Mouse (Mus musculus) ES-Bruce4 (cell line): ENCODE results near the gene Slc43a2. TPM values are rescaled to one million over a fixed set of nuclear protein-coding genes. Genes with fewer than 3 reads are reported as not detected.
A peak's percentile ranks its signal among the peaks of the same experiment; 100 is the strongest.

Experiments used
- H3K27ac ChIP-seq: 2 replicates; pipeline ENCODE4 v1.5.1; 2012; ENCODE audit warnings: low read length, inconsistent platforms; ENCODE audit not compliant: insufficient read depth
- H3K27me3 ChIP-seq: 2 replicates; pipeline ENCODE4 v1.6.1; 2012; ENCODE audit warnings: mild to moderate bottlenecking, low read length, inconsistent platforms; ENCODE audit not compliant: control insufficient read depth, poor library complexity, insufficient read depth, severe bottlenecking
- H3K36me3 ChIP-seq: 2 replicates; pipeline ENCODE4 v1.6.1; 2012; ENCODE audit warnings: inconsistent platforms, mild to moderate bottlenecking, low read length, moderate library complexity; ENCODE audit not compliant: control insufficient read depth, poor library complexity, insufficient read depth, severe bottlenecking
- H3K4me1 ChIP-seq: one replicate; pipeline ENCODE4 v1.8.1; 2011; ENCODE audit warnings: low read length; ENCODE audit not compliant: control insufficient read depth, insufficient read depth
- H3K4me3 ChIP-seq: 2 replicates; pipeline ENCODE4 v1.5.1; 2011; ENCODE audit warnings: low read depth, mild to moderate bottlenecking, low read length
- H3K9ac ChIP-seq: 2 replicates; pipeline ENCODE4 v1.6.1; 2012; ENCODE audit warnings: low read depth, mild to moderate bottlenecking, inconsistent platforms; ENCODE audit not compliant: poor library complexity, severe bottlenecking
- H3K9me3 ChIP-seq: replicated peaks from 2 replicates; pipeline ENCODE4 v1.6.1; 2012; ENCODE audit warnings: mild to moderate bottlenecking, low read length, inconsistent platforms; ENCODE audit not compliant: control insufficient read depth, poor library complexity, insufficient read depth, severe bottlenecking
- CTCF ChIP-seq: IDR thresholded peaks from one replicate; pipeline ENCODE4 v1.8.1; 2011; ENCODE audit warnings: low read depth, low read length
- EP300 ChIP-seq: IDR thresholded peaks from 2 replicates; pipeline ENCODE4 v1.6.1; 2011; ENCODE audit warnings: low read depth, low read length; ENCODE audit not compliant: insufficient read depth
- POLR2A ChIP-seq: IDR thresholded peaks from one replicate; pipeline ENCODE4 v1.8.1; 2011; ENCODE audit warnings: low read length; ENCODE audit not compliant: insufficient read depth
- polyA plus RNA-seq: library from polyadenylated mRNA; stranded (reverse); fragments of >200 nt; gene quantifications from 2 replicates; pipeline ENCODE4 v1.2.4, GENCODE M21; 2011; ENCODE audit warnings: low read depth; ENCODE audit not compliant: missing spikeins, insufficient read depth, insufficient read length

Slc43a2 gene
- polyA plus RNA-seq, 1 experiment, result 11.3 TPM

DNA sequence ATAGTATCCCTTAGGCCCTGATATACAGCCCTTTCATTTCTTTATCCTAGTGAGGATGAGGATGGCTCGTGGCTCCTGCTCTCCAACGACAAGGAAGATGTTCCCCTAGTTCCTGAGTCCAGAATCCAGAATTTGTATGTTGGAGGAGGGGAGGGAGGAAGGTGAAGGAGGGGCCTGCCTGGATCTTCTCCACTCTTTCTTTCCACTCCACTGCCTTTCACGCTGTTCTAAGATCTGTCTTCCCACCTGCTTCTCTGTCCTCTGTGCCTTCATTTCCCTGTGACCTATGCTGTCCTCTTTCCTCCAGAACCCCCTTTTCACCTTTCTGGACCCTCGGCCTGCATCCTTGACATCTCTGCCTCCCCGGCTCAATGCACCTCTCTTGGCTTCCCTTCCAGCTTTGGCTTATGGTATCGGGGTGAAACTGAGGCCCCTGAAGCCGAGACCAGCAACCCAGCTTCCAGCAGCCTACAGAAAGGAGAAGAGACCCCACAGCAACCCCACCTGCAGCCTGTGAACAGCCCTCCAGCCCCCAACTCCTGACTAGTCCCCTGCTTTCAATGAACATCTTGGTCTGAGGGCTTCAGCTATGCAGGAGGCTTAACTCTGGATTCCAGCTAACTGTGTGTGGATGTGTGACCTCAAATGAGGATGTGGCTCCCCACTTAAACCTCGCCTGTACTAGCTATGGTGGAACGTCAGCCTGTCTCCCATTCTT is 19.0 kb upstream of the Slc43a2 start:
- no peaks in the 10 kb centered on the region for H3K4me1 ChIP-seq
- H3K4me3 ChIP-seq, result no peak overlapping the region
- no peaks in the 10 kb centered on the region for H3K9me3 ChIP-seq
- H3K27me3 ChIP-seq, result no peaks in the 10 kb centered on the region
- no peak overlapping the region for H3K27ac ChIP-seq
- H3K36me3 ChIP-seq, result peaks cover 14% of the 10 kb centered on the region
- no peak overlapping the region for H3K9ac ChIP-seq
- TF ChIP-seq CTCF, result no peak
- no peak for TF ChIP-seq EP300
- no peak for TF ChIP-seq POLR2A

DNA sequence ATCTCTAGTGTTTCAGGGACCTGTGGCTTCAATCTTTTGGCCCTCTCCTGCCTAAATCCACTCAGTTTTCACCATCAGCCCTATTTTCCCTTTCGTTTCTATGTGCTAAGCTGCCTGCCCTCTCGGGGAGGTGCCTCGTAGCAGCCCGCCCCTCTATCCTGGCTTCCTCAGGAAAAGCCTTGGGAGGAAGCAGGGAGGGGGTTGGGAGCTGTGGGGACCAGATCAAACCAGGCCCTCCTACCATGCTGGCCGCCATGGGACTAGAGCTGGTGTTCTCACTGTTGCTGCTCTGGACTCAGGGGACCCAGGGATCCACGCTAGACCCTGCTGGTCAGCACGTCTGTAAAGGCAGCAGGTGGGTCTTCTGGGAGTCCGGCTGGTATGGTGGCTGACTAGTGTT is 18.2 kb upstream of the Slc43a2 start, which contains the start of gene Scarf1:
Gene Scarf1 (plus strand): TSS at position 205 of the 400 bp plus-strand sequence.
- Histone ChIP-seq H3K4me3 (no peak within 1 kb of the TSS; the same call in 1 of the 2 replicates), H3K9me3 (no peaks in the 10 kb centered on the region), H3K4me1 (no peaks in the 10 kb centered on the region), H3K9ac (no peak within 1 kb of the TSS), H3K27ac (no peak within 1 kb of the TSS), H3K36me3 (peaks cover 7% of the 10 kb centered on the region), H3K27me3 (no peaks in the 10 kb centered on the region)
- TF ChIP-seq CTCF, result no peak
- no peak for TF ChIP-seq EP300
- no peak for TF ChIP-seq POLR2A

DNA sequence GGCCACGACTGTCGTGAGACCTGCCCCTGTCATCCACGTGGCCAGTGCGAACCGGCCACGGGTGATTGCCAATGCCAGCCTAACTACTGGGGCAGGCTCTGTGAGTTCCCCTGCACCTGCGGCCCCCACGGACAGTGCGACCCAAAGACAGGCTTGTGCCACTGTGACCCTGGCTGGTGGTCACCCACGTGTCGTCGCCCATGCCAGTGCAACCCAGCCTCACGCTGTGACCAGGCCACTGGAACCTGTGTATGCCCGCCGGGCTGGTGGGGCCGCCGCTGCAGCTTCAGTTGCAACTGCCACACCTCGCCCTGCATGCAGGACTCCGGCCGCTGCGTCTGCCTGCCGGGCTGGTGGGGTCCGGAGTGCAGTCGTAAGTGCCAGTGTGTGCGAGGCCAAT is 16.3 kb upstream of the Slc43a2 start:
- no peak for TF ChIP-seq CTCF
- TF ChIP-seq POLR2A, result no peak
- no peak for TF ChIP-seq EP300
- H3K4me3 ChIP-seq, result peak overlapping the region; percentile 11
- no peaks in the 10 kb centered on the region for H3K27me3 ChIP-seq
- no peak overlapping the region for H3K27ac ChIP-seq
- no peaks in the 10 kb centered on the region for H3K9me3 ChIP-seq
- no peaks in the 10 kb centered on the region for H3K36me3 ChIP-seq
- H3K9ac ChIP-seq, result no peak overlapping the region
- peaks cover 2% of the 10 kb centered on the region for H3K4me1 ChIP-seq

DNA sequence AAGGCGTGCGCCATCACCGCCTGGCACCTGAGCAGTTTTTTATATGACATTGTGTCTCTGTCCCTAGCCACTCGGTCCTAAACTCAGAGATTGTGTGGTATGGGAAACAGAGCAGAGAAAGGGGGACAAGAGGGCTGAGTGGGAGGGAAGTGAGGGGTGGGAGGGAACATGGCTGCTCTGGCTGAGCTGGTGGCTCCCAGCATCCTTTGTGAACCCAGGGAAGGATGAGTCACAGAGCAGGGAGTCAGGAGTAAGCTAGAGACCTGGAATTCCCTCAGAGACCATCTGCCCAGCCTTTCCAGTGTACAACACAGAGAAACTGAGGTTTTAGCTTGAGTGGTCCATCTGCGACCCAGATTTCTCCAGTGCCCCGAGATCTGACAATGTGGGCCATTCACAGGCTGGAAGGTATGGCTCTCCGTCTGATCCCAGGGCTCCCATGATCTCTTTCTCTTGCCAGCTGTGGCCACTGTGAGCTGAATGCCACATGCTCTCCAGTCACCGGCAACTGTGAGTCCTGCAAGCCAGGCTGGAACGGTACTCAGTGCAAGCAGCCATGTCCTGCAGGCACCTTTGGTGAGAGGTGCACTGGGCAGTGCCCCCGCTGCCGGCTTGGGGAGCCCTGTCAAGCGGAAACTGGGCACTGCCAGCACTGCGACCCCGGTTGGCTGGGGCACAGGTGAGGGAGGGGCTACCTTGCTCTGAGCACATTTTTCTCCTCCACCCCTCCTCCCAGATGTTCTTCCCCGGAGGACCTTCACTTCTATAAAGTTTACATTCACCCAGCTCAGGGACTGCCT is 11.5 kb upstream of the Slc43a2 start:
- H3K27ac ChIP-seq, result no peak overlapping the region
- no peaks in the 10 kb centered on the region for H3K27me3 ChIP-seq
- H3K36me3 ChIP-seq, result no peaks in the 10 kb centered on the region
- TF ChIP-seq POLR2A (no peak), EP300 (no peak), CTCF (no peak)
- H3K9me3 ChIP-seq, result no peaks in the 10 kb centered on the region
- H3K9ac ChIP-seq, result no peak overlapping the region
- peaks cover 2% of the 10 kb centered on the region for H3K4me1 ChIP-seq
- peak overlapping the region; percentile 17; the same call in 1 of the 2 replicates for H3K4me3 ChIP-seq

DNA sequence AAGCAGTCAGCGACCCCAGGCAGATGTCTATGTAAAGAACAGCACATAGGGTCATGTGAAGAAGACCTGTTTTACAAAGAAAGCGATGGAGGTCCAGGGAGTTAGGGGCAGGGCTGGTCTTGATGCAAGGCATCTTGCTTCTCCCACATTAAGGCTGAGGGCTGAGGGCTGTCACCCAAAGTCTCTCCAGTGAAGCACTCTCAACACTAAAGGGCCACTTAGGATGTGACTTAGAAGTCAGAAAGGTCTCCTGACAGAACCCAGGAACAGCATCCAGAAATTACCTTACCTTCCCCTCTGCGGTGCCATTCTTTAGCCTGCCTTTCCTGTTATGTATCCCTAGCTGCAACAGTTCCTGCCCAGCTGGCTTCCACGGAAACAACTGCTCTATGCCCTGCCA is 9.9 kb upstream of the Slc43a2 start:
- Histone ChIP-seq H3K36me3 (no peaks in the 10 kb centered on the region), H3K9ac (no peak overlapping the region), H3K4me3 (no peak overlapping the region), H3K9me3 (no peaks in the 10 kb centered on the region), H3K27me3 (no peaks in the 10 kb centered on the region), H3K4me1 (peaks cover 2% of the 10 kb centered on the region), H3K27ac (no peak overlapping the region)
- no peak for TF ChIP-seq EP300
- no peak for TF ChIP-seq CTCF
- TF ChIP-seq POLR2A, result no peak

DNA sequence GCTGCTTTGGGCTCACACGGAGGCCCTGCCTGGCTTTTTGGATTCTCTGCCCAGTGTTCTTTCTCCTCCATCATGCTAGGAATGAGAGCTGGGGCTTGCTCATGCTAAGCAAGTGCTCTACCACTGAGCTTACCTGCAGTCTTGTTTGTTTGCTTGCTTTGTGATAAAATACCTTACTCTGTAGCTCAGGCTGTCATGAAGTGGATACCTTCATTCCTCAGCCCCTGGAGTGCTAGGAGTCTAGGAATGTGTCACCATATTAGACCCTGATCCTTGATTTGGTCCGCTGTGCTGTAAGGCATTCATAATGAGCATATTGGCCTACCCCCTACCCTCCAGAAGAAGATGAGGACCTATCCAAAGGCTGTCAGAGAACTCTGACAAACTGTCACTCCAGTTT is 8.7 kb upstream of the Slc43a2 start:
- Histone ChIP-seq H3K9me3 (no peaks in the 10 kb centered on the region), H3K9ac (no peak overlapping the region), H3K27ac (no peak overlapping the region), H3K4me3 (no peak overlapping the region), H3K4me1 (peaks cover 2% of the 10 kb centered on the region), H3K36me3 (no peaks in the 10 kb centered on the region), H3K27me3 (no peaks in the 10 kb centered on the region)
- TF ChIP-seq CTCF (no peak), POLR2A (no peak), EP300 (no peak)
